Mouse (Mus musculus) liver, adult (tissue): ENCODE measurements around the gene Paxip1.

ENCODE experiments used
- GATA4 ChIP-seq: IDR thresholded peaks from 2 replicates; pipeline ENCODE4 v1.6.1; 2014; ENCODE audit warnings: mild to moderate bottlenecking, low read length; ENCODE audit not compliant: insufficient replicate concordance

Gene Paxip1

DNA sequence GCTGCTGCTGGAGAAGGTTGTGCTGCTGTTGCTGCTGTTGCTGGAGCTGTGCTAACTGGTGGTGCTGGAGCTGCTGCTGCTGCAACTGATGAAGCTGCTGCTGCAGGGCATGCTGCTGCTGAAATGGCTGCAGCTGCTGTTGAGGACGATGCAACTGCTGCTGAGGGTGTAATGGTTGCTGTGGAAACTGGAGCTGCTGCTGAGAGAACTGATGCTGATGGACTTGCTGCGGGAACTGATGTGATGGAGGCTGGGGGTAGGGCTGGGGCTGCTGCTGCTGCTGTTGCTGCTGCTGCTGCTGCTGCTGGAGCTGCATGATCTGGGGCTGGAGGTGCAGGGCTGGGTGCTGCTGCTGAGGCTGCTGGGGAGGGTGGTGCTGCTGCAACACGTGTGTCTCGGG is 25.7 kb downstream of the Paxip1 start:
- no peak for TF ChIP-seq GATA4

DNA sequence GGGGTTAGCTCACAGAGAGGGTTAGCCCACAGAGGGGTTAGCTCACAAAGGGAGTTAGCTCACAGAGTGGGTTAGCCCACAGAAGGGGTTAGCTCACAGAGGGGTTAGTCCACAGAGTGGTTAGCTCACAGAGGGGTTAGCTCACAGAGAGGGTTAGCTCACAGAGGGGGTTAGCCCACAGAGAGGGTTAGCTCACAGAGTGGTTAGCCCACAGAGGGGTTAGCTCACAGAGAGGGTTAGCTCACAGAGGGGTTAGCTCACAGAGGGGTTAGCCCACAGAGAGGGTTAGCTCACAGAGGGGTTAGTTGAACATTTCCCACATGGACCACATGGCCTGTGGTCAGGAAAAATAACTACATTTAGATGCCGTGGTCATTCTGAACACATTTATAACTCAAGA is 46.5 kb downstream of the Paxip1 start:
- TF ChIP-seq GATA4, result no peak

DNA sequence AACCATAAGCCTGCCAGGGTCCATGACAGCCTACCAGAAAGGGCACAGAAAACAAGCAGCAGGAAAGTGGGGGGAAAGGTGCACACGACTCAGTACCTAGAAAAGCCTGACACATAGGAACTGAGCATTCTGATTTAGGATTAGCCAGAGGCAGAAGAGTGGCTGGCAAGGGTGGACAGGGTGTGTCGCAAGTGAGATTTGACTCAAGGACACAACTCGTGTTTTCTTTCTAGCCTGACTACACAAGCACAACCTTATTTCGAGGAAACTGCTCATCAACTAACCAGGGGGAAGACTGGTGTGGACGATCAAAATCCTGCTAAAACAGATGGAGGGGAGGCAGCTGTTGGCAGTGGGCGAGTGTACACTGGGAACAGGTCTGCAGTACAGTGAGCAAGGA is 52.3 kb downstream of the Paxip1 start:
- no peak for TF ChIP-seq GATA4

DNA sequence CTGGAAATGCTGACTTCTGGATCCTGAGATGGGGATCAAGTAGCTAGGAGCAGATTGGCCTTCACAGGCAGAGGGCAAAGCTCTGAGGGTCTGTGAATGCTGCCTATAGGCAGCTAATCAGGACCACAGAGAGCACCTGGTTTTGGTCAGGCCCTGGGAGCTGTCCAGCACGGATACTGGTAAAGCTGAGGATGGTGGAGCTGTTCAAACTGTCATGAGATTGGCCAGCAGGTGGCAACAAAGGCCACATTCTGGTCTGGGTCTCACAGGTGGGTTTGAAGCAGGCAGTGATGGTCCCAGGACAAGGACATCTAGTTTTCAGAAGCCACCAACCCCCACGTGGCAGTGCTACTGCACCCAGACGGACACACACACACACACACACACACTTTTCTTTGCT is 54.3 kb downstream of the Paxip1 start:
- no peak for TF ChIP-seq GATA4

DNA sequence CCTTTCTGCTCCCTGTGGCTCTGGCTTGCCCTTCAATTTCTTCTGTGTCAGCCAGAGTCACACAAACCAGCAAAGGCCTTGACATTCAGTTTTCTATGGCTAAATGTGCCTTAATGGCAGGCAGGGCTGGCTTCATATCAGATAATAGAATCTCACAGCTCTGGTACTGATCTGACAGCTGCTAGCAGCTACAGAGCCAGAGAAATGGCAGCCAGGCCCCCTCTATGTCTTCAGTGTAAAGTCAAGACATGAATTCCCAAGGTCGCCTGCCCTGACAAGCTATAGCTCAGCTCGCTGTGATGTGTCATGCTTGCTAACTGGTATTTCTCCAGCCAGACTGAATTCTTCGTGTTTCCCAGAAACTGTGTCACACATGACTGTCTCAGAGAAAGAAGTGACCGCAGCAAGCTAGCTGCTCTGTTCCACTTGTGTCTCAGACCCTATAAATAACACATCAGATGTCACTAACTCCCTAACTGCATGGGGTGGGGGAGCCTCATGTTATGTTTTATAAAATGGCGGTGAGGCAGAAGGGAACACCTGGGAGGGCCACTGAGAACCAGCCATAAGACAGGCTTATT is 59.1 kb downstream of the Paxip1 start:
- no peak for TF ChIP-seq GATA4

DNA sequence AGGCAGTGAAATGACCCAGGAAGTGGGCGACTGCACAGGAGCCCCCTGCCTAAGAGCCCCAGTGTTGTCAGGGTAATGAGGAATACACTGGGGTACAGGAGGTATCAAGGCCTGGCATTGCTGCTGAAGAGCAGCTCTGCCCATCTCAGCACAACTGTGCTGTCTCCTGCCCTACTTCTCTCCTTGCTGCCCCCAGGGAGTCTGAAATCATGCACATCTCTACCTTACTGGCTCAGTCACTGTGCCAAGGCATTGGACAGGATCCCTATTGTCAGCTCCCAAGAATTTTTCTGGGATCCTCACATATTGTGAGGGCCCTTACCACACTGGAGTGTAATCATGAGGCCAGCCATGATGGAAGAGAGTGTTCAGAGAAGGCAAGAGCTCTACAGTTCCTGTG is 60.1 kb downstream of the Paxip1 start:
- no peak for TF ChIP-seq GATA4

DNA sequence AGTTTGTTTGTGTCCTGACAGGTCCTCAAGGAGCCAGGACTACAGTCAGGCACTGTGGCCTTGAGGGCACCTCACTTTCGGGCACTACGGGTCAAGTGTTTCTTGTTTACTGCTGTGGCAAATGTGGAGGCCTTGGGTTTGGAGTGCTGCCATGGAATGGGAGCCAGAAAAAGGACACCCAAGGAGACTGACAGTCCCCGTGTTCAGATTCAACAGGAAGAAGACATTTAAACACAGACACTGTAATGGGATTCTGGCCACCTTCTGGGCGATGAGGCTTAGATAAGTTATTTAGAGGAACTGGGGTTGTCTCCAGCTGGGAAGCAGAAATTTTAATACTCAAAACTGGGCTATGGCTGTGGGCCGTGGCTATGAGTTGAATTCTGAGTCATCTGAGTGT is 60.8 kb downstream of the Paxip1 start:
- TF ChIP-seq GATA4, result no peak

DNA sequence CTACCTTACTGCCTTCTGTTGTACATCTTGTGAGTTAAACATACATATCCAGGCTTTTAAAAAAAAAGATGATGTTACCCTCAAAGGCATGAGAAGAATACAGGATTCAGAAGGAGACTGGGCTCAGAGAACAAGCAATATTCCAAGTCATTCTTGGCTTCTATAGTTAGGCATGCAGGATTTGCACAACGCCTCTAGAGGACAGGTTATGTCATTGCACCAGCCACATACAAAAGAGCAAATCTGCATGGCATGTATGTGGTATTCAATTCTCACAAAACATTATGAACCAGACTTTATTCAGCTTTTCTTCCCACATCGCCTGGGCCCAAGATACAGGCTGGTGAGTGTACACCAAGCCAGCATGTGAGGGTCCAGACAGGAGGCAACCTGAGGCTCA is 67.0 kb downstream of the Paxip1 start:
- no peak for TF ChIP-seq GATA4

DNA sequence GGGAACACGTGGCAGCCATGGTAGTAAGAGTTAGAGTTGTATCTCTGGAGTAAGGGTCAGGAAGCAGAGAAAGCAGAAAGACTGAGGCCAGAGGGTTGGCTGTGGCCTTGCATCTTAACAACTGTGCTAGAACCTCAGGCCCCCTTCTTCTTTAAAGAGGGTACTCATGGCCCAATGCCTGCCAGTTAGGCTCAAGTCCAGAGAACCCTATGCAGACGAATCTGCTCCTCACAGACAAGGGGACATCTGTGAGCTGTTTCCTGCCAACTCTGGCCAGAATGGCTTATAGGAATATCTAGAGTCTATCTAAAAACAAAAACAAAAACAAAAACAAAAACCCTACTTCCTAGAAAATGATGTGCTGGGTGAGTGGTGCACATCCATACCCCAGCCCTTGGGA is 72.2 kb downstream of the Paxip1 start:
- TF ChIP-seq GATA4, result no peak

DNA sequence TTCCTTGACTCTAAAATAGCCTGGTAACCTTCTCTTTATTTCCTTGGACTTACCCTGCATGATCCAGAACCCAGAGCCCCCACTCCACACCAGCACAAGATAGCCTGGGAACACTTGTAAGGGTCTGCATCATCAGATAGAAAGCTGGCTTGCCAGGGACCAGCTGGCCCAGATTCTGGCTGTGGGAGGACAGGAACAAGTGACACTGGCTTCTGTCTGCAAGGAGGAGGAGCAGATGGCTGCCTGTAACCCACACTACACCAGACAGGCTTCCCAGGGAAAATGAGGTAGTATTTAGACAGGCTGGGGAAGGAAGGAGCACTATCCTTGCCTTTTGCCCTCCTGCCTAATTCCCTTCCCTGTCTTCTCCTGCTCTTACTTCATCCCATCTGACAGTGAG is 74.2 kb downstream of the Paxip1 start:
- no peak for TF ChIP-seq GATA4

DNA sequence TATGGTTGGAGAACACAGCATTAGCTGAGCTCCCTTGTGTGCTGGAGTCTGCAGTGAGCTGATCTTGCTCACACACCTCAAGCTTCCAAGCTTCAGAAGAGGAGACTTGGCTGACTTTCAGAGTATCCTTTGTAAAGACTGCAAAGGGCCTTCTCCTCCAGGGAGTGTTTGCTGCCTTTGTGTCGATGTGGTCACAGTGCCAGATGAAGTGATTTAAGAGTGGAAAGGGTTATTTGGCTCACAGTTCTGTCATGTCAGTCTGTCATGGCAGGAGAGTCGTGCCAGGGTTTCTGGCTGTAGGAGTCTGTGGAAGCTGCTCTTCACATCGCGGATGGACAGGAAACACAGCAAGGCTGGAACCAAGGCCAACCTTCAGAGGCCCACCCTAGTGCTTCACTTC is 75.5 kb downstream of the Paxip1 start:
- no peak for TF ChIP-seq GATA4

DNA sequence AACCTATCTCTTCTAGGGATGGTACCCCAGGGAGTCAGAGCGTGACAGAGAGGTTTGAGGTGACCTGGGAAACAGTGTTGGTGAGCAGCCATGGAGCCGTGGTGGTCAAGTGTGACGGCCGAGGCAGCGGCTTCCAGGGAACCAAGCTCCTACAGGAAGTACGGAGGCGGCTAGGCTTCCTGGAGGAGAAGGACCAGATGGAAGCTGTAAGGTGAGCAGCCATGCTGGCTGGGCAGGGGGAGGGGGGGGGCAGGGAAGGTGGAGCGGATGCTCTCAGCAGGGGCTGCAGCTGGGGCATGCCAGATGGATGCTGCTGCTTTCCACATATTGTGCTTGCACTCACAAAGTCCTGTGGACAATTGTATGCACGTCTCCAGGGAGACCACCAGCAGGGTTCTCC is 77.1 kb downstream of the Paxip1 start:
- no peak for TF ChIP-seq GATA4

DNA sequence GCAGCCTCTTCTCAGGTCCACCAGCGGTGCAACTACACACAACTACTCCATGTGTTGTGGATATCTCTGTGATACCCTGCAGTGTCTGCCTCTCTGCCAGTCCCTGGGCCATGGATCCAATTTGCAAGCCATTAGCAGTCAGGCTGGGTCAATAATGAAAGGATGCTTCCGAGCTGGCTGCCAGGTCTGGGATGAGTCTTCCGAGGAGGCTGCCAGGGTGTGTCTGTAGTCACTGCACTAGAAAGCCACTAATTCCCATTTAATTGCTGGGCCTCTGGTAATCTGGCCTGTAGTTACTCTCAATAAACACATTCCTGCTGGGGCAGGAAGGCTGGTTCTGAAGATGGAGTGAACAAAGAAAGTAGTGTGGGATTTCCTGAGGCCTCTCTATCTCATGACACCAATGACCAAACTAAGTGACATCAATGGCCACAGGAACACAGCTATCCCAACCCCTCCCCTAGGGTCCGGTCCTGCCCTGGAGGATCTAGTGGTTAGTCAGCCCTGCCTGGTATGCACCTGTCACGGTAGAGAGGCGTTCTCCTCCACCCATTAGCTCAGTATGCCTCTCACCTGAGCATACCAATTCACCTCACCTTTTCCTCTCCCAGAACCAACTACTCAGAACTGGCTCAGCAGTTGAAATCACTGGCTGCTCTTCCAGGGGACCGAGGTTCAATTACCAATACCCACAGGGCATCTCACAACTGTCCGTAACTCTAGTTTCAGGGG is 79.9 kb downstream of the Paxip1 start:
- no peak for TF ChIP-seq GATA4

DNA sequence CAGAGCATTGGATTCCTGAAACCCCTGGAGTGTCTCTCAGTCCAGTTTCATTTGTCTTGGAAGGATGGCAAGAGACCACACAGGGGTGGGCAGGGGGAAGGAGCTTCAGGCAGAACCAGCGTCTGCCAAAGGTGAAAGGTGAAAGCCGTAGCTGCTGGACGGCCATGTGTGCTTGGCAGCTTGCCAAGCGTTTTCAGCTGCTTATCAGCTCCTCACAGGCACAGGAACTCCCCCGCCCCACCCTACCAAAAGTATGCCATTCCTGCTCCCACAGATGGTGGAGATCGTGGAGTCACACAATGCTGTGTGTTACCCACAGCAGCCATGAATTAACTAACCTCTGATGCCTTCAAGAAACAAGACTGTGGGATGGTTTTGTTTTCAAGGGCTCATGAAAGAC is 83.3 kb downstream of the Paxip1 start:
- TF ChIP-seq GATA4, result no peak

DNA sequence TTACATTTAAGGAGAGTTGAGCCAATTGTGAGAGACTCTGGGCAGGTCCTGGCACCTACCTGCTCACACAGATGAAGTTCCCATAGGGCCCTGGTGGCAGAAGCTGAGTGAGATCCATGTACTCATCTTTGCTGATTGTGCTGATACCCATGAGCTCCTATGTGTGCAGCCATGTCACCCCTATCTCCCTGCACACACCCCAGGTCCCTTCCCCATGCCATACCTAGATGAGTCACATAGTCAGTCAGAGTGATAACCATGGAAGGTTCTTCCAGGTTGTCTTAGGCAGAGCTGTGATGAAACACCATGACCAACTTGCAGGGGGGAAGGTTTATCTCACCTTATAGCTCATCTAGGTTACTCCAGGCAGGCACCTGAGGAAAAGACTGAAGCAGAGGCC is 84.2 kb downstream of the Paxip1 start:
- TF ChIP-seq GATA4, result no peak

DNA sequence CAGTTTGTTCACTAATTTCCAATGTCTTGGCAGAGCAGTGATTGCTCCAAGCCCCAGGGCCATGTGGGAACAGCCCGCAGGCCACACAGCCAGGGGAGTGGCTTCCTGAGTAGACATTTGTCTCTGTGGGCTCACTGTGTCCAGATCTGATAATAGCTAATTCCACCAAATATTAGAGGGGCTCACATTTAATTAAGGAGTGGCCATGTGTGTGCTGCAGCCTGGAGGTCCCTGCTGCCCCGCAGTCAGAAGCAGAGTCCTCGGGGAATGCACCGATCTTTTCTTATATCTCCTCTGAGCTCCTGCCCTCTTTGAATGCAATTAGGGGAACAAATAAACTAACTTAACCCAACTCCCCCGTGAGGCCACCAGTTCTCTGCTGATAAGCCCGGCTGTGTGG is 84.9 kb downstream of the Paxip1 start:
- no peak for TF ChIP-seq GATA4

DNA sequence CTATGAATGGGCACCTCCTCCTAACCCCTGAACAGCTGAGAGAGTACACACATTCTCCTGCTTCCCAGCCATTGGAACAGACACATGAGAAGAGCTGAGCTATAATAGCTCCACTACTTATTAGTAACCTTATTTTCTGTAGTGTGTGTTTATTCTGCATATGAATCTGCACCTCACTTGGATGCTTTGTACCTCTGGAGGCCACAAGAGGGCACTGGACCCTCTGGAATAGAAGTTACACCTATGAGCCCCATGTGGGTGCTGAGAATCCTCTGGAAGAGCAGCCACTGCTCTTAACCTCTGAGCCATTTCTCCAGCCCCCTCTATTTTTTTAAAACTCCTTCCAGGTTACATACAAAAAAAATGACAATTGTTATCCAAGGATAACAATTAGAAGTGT is 86.5 kb downstream of the Paxip1 start:
- no peak for TF ChIP-seq GATA4
